Mouse (Mus musculus) adrenal gland, adult (tissue): Measurements from ENCODE around the gene Fgf8.

Source experiments
- DNase-seq, 2 experiments: peaks; one replicate each; pipeline ENCODE4 v3.0.0; 2022 to 2023; ENCODE audit warnings: low spot score in 1 of 2; ENCODE audit not compliant: inconsistent age in 2 of 2

Fgf8 gene

GRCm38 (mm10) chr19:45730042-45730441 is 12.7 kb downstream of the Fgf8 start:
- DNase-seq = no peak

DNA sequence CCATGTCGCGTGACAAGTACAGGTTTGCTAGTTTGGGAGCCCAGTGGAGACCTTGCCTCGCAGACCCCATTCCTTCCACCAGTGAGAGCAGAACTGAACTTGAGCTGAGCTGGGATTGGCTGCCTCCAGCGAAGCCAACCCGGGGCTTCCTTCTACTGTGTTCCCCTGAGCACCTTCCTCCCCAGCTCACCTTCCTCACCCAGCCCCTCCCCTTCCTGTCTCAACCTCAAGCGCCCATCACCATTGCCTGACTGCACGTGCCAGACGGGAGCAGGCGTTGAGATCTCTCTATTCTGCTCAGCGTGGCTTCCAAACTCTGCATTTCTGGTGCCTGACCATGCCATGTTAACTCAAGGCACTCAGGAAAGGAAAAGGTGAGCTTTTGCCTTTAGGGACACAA is 15.5 kb downstream of the Fgf8 start:
- DNase-seq = no peak

DNA sequence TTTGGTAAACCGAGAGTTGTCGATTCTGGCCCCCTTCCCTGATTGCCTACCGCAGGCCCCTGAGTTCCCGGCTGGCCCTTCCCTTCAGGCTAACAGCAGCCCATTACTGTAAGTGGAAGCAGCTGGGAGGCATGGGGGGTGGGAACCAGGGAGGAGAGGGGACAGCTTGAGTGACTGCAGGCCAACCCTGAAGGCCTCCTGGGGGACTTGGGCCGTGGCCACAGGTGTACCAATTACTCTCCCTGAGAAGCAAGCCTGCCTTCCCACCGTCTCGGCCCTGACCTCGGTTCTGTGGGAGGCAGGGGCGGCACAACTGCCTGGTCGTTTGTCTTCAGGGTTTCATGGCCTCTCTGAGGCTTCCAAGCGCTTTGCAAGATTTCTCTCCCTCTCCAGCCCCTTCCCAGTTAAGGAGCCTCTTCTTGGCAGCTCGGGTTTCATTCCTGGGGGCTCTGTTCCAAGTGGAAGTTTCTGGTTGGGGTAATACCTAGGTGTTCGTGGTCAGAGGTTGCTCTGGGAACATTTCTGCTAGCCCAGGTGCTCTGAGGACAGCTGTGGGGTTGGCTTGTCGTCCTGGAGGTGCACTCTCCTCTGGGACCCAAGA is 16.9 kb downstream of the Fgf8 start:
- no peak for DNase-seq

DNA sequence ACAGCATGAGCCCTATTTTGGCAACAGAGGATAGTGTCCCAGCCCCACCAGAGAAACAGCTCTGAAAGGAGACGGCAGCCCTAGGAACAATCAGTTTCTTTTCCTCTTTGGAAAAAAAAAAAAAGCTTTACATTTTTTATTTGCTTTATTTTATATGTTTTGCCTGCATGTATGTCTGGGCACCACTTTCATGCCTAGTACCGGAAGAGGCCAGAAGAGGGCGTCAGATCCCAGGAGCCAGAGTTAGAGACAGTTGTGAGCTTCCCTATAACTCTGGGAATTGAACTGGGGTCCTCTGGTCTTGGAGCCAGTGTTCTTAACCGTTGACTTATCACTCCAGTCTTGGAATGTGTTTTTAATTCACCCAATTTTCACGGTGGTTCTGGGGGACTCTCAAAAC is 20.5 kb downstream of the Fgf8 start:
- DNase-seq = no peak

DNA sequence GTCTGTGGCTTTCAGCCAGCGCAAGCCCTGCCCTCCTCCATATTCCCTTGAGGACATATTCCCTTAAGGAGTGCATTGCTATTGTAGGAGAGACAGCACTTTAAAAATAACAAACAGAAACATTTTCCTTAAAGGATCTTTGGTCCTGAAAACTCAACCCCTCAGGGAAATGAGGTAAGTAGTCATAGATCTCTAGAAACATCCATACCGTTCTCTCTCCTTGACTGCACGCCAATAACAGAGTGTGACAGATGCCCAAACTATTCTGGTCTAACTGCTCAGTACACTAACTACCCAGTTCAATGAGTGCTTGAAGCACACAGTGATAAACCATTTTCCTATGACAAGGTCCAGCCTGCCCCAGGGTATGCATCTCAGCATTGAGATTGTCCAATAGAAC is 24.4 kb downstream of the Fgf8 start:
- no peak for DNase-seq

DNA sequence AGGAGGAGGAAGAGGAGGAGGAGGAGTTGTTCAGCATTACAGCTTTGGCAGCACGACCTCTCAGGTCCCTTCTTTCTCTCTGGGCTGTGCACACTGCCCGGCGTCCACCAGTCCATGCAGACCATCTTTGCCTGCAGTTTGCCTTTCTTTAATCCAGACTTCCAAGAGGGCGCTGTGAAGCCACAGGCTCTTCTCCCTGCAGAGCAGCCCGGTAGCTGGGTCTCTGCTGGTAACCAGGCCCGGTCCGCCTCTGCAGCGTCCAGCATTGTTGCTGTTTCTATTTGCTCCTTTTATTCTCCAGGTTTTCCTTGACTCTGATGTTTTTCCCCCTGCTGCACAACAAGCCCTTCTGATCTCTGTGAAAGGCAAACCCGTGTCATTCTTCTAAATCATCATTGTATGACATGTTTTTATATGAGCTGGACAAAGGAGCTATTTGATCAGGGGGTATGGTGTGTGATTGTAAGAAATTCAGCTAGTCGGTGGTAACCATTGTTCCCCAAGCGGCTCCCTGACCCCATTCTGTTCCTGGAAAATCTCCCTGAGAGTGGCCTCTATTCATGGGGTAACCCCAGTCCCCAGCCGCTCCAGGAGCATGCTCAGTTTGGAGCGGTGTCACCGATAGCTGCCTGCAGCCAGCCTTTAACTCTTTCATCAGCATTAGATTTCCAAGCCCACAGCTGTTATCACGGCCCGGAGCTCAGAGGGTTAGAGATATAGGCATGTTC is 25.1 kb downstream of the Fgf8 start:
- DNase-seq = peak; percentile 60 to 84

GRCm38 (mm10) chr19:45708704-45709103 is 34.0 kb downstream of the Fgf8 start:
- no peak for DNase-seq

GRCm38 (mm10) chr19:45696281-45696600 is 46.5 kb downstream of the Fgf8 start:
- no peak for DNase-seq

- no peak for DNase-seq
Observed at GRCm38 (mm10) chr19:45695496-45696280, 47.0 kb downstream of the Fgf8 start.

- no peak for DNase-seq
Observed at GRCm38 (mm10) chr19:45694056-45694455, 48.7 kb downstream of the Fgf8 start.

DNA sequence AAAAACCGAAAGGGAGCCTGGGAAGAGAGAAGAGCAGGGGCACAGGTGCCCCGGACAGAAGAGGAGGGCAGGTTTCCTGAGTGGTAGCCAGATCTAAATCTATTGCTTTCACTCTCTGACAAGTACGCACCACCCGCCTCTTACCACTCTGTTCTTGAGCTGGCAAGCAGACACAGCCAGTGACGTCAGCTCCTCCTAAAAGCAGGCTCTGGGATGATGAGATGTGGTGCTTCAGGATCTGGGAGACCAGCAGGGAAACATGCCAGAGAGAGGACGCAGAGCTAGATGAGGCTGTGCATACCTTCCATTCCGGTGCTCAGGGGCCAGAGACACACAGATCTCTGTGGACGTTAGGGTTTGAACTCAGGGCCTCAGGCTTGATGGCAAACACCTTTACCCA is 50.5 kb downstream of the Fgf8 start:
- DNase-seq = no peak

DNA sequence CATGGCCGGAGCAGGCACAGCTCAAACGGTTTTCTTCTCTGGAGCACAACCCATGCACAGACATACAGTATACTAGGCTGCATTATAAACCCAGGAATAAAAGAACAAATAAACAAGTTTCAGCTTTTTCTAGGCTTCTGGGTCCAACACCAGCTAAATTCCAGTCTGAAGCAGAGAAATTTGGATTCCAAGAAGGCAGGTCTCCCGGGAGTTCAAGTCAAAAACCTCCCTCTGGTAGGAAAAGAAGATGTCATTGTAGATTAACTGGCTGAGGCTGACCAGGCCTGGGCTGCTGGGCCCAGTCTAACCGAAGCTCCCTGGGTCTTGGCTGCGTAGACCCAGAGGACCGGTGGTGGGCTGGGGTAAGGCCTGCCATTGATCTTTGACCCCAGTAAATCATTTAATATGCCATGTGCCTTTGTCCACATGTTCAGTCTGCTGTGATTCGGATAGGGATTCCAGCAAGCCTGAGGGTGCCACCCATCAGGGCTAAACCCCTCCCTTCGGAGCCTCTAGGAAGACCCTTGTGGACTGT is 51.6 kb downstream of the Fgf8 start:
- no peak for DNase-seq

DNA sequence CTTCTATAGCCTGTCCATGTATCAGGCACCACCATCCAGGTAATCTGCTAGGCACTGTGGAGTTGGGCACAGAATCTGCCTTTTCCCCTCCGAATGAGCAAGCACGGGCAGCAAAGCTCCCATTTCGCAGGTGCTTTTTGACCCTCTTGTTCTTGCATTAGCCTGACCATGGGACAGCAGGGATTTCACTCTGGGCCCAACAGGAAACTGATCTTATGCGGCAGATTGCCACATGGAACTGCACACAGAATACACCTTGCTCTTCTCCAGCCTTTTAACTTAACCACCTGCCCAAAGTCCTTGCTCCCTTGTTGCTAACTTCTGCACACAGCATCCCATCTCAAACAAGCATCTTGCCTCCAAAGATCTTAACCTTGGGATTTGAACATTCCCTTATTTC is 55.7 kb downstream of the Fgf8 start:
- no peak for DNase-seq
